In the genomic region with DNA sequence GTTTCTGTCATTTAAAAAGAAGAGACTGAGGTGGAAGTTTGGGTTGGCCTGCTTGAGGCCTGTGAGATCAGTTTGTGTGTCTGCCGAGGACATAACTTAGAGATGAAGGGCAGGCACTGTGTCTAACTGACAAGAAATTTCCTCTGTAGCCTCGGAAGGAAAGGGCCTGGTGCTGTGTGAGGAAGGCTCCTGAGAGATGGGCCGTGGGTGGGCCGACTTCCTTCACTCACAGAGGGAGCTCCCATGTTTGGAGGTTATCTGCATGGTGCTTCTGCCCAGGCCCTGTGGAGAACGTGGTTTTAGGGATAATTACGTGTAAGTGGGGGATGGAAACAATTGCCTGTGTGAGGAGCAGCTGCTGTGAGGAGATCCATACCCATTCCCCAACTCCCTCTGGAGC, we compare ENCODE assay signal across 25 mouse cellular contexts. TPM values are rescaled to one million over a fixed set of nuclear protein-coding genes. Genes with fewer than 3 reads are reported as not detected.
A peak's percentile ranks its signal among the peaks of the same experiment; 100 is the strongest.
DNase-seq lines count a peak whose midpoint lies in the region; ATAC-seq and TF ChIP-seq lines count a peak whose summit lies in the region.
"Had no signal": no experiment of that assay in that cellular context is flagged by ENCODE, and none has a peak within 500 bp of the region (broad histone marks: within the 10 kb centered on the region; RNA-seq: fewer than 3 reads in every experiment).

No protein-coding gene starts in this region.

- H3K27ac ChIP-seq in heart, postnatal 0 days (ENCODE audit: low read depth) = 0 out of 2 replicates have a peak overlapping the region, but pooled peaks have one; percentile 6
- peak overlapping the region; percentile 59; the same call in 1 of the 2 replicates for H3K27ac ChIP-seq in kidney, embryonic 16.5 days (ENCODE audit: low read length)
- peak overlapping the region; percentile 9; the same call in 1 of the 2 replicates for H3K27ac ChIP-seq in stomach, embryonic 15.5 days
- no peak overlapping the region for H3K27ac ChIP-seq in stomach, postnatal 0 days (replicated peaks)
- H3K27ac ChIP-seq in stomach, embryonic 16.5 days (ENCODE audit: low read length) = 0 out of 2 replicates have a peak overlapping the region, but pooled peaks have one; percentile 10
- H3K27ac ChIP-seq: embryonic facial prominence, embryonic 10.5 days; embryonic facial prominence, embryonic 15.5 days; forebrain, embryonic 12.5 days; heart, embryonic 13.5 days; limb, embryonic 12.5 days; midbrain, embryonic 15.5 days had no signal

- H3K9me3 ChIP-seq in heart, postnatal 0 days (replicated peaks; ENCODE audit: control insufficient read depth, low read length) = no peaks in the 10 kb centered on the region
- H3K9me3 ChIP-seq in kidney, embryonic 16.5 days (ENCODE audit: low read length) = no peaks in the 10 kb centered on the region
- H3K9me3 ChIP-seq in stomach, embryonic 15.5 days = no peaks in the 10 kb centered on the region
- H3K9me3 ChIP-seq in stomach, postnatal 0 days (ENCODE audit: control insufficient read depth, low read length) = no peaks in the 10 kb centered on the region
- H3K9me3 ChIP-seq in stomach, embryonic 16.5 days (replicated peaks; ENCODE audit: control insufficient read depth, low read length) = no peaks in the 10 kb centered on the region
- H3K9me3 ChIP-seq: embryonic facial prominence, embryonic 10.5 days; embryonic facial prominence, embryonic 15.5 days; forebrain, embryonic 12.5 days; heart, embryonic 13.5 days; limb, embryonic 12.5 days; midbrain, embryonic 15.5 days had no signal

- 55% methylated on average over 6 of the region's 6 CpGs for WGBS in heart, postnatal 0 days
- WGBS in kidney, embryonic 16.5 days = 43% methylated on average over 6 of the region's 6 CpGs
- WGBS in stomach, embryonic 15.5 days = 36% methylated on average over 6 of the region's 6 CpGs
- 57% methylated on average over 6 of the region's 6 CpGs for WGBS in stomach, postnatal 0 days
- 50% methylated on average over 6 of the region's 6 CpGs for WGBS in stomach, embryonic 16.5 days

- no peak overlapping the region for H3K9ac ChIP-seq in heart, postnatal 0 days (replicated peaks; ENCODE audit: low read depth, low read length)
- H3K9ac ChIP-seq in kidney, embryonic 16.5 days (replicated peaks; ENCODE audit: low read length) = no peak overlapping the region
- H3K9ac ChIP-seq in stomach, embryonic 15.5 days = no peak overlapping the region
- no peak overlapping the region for H3K9ac ChIP-seq in stomach, postnatal 0 days (ENCODE audit: low read length)
- H3K9ac ChIP-seq in stomach, embryonic 16.5 days (ENCODE audit: low read length) = no peak overlapping the region
- H3K9ac ChIP-seq: embryonic facial prominence, embryonic 15.5 days; forebrain, embryonic 12.5 days; forebrain, postnatal 0 days; heart, embryonic 13.5 days; limb, embryonic 12.5 days; midbrain, embryonic 15.5 days had no signal

- no peak overlapping the region for H3K4me3 ChIP-seq in heart, postnatal 0 days (ENCODE audit: low read depth, low read length)
- no peak overlapping the region for H3K4me3 ChIP-seq in kidney, embryonic 16.5 days (ENCODE audit: low read length)
- no peak overlapping the region for H3K4me3 ChIP-seq in stomach, embryonic 15.5 days (replicated peaks)
- no peak overlapping the region for H3K4me3 ChIP-seq in stomach, postnatal 0 days (ENCODE audit: low read depth, low read length)
- H3K4me3 ChIP-seq in stomach, embryonic 16.5 days (replicated peaks; ENCODE audit: low read length) = no peak overlapping the region
- H3K4me3 ChIP-seq: embryonic facial prominence, embryonic 10.5 days; embryonic facial prominence, embryonic 15.5 days; forebrain, embryonic 12.5 days; heart, embryonic 13.5 days; limb, embryonic 12.5 days; midbrain, embryonic 15.5 days had no signal

- H3K4me1 ChIP-seq in heart, postnatal 0 days (ENCODE audit: control insufficient read depth, insufficient read depth) = peaks cover 25% of the 10 kb centered on the region
- peaks cover 61% of the 10 kb centered on the region for H3K4me1 ChIP-seq in kidney, embryonic 16.5 days (ENCODE audit: insufficient read depth, low read length)
- peaks cover 29% of the 10 kb centered on the region for H3K4me1 ChIP-seq in stomach, embryonic 15.5 days
- no peaks in the 10 kb centered on the region; the same call in 1 of the 2 replicates for H3K4me1 ChIP-seq in stomach, postnatal 0 days (replicated peaks; ENCODE audit: control insufficient read depth, insufficient read depth)
- H3K4me1 ChIP-seq in stomach, embryonic 16.5 days (ENCODE audit: control insufficient read depth, insufficient read depth, low read length) = peaks cover 23% of the 10 kb centered on the region; the same call in 1 of the 2 replicates

- no peak for TF ChIP-seq EP300 in heart, postnatal 0 days (IDR thresholded peaks at IDR 0.05; ENCODE audit: low read depth)
- TF ChIP-seq EP300 in stomach, postnatal 0 days (optimal IDR thresholded peaks at IDR 0.05) = no peak

- no peaks in the 10 kb centered on the region; the same call in 1 of the 2 replicates for H3K36me3 ChIP-seq in heart, postnatal 0 days (replicated peaks; ENCODE audit: control insufficient read depth, insufficient read depth, low read length)
- no peaks in the 10 kb centered on the region for H3K36me3 ChIP-seq in kidney, embryonic 16.5 days (ENCODE audit: insufficient read depth, low read length)
- H3K36me3 ChIP-seq in stomach, embryonic 15.5 days = no peaks in the 10 kb centered on the region
- H3K36me3 ChIP-seq in stomach, postnatal 0 days (ENCODE audit: control insufficient read depth, insufficient read depth, low read length) = no peaks in the 10 kb centered on the region
- no peaks in the 10 kb centered on the region for H3K36me3 ChIP-seq in stomach, embryonic 16.5 days (ENCODE audit: control insufficient read depth, insufficient read depth, low read length)
- H3K36me3 ChIP-seq: embryonic facial prominence, embryonic 15.5 days; forebrain, embryonic 12.5 days; heart, embryonic 13.5 days; midbrain, embryonic 15.5 days had no signal

- TF ChIP-seq CTCF in heart, postnatal 0 days (IDR thresholded peaks at IDR 0.05; ENCODE audit: low read depth) = no peak
- TF ChIP-seq CTCF in stomach, postnatal 0 days (IDR thresholded peaks at IDR 0.05; ENCODE audit: low read depth) = no peak

- H3K27me3 ChIP-seq in heart, postnatal 0 days (ENCODE audit: control insufficient read depth, insufficient read depth, low read length) = no peaks in the 10 kb centered on the region
- no peaks in the 10 kb centered on the region for H3K27me3 ChIP-seq in kidney, embryonic 16.5 days (ENCODE audit: insufficient read depth, low read length)
- H3K27me3 ChIP-seq in stomach, embryonic 15.5 days (replicated peaks) = no peaks in the 10 kb centered on the region
- H3K27me3 ChIP-seq in stomach, postnatal 0 days (ENCODE audit: control insufficient read depth, insufficient read depth, low read length) = no peaks in the 10 kb centered on the region
- no peaks in the 10 kb centered on the region for H3K27me3 ChIP-seq in stomach, embryonic 16.5 days (ENCODE audit: control insufficient read depth, insufficient read depth, low read length)
- H3K27me3 ChIP-seq: embryonic facial prominence, embryonic 15.5 days; forebrain, embryonic 12.5 days; heart, embryonic 13.5 days; limb, embryonic 12.5 days; midbrain, embryonic 15.5 days had no signal

- no peak overlapping the region for H3K4me2 ChIP-seq in heart, postnatal 0 days (ENCODE audit: low read depth, low read length)
- H3K4me2 ChIP-seq in kidney, embryonic 16.5 days (replicated peaks; ENCODE audit: low read depth, low read length) = no peak overlapping the region
- H3K4me2 ChIP-seq in stomach, embryonic 15.5 days = no peak overlapping the region
- no peak overlapping the region for H3K4me2 ChIP-seq in stomach, postnatal 0 days (replicated peaks; ENCODE audit: low read depth)
- H3K4me2 ChIP-seq in stomach, embryonic 16.5 days (ENCODE audit: low read depth, low read length) = no peak overlapping the region
- H3K4me2 ChIP-seq: embryonic facial prominence, embryonic 15.5 days; forebrain, embryonic 12.5 days; heart, embryonic 13.5 days; limb, embryonic 12.5 days; liver, embryonic 11.5 days; midbrain, embryonic 15.5 days had no signal

- ATAC-seq in heart, postnatal 0 days (ENCODE audit: insufficient read depth, low read depth) = no peak
- ATAC-seq in kidney, embryonic 16.5 days (ENCODE audit: low FRiP score, low TSS enrichment) = no peak
- no peak for ATAC-seq in stomach, embryonic 15.5 days (ENCODE audit: insufficient read depth, low FRiP score, low read depth)
- ATAC-seq in stomach, postnatal 0 days (ENCODE audit: low FRiP score, low TSS enrichment) = no peak
- no peak for ATAC-seq in stomach, embryonic 16.5 days (ENCODE audit: insufficient read depth, low FRiP score)
- ATAC-seq: forebrain, postnatal 0 days; hindbrain, embryonic 16.5 days; midbrain, embryonic 15.5 days had no signal

- no peak for DNase-seq in heart, postnatal 0 days (ENCODE audit: low spot score)
- DNase-seq in heart, adult 8-10 months (ENCODE audit: low spot score) = no peak
- no peak for DNase-seq in kidney, adult 9 months
- DNase-seq in stomach, postnatal 0 days (ENCODE audit: low spot score) = no peak
- DNase-seq in thymus, postnatal 4 days = no peak
- DNase-seq: B cell, adult 2 months; cerebellum, adult 8-10 months; cerebellum, postnatal 25 days; forebrain, postnatal 0 days; gastrocnemius, postnatal 10 days; heart, postnatal 14 days; layer of hippocampus, adult 9-11 months; lung, postnatal 4 days; right cerebral cortex, postnatal 25 days had no signal

RNA-seq across cellular contexts. Expression of a gene that starts 10.6 kb away (rescaled TPM):
- total RNA-seq in heart, postnatal 0 days (2014; rRNA removed; ENCODE audit: low replicate concordance) = 6.0 and 11.5 TPM in 2 replicates
- polyA plus RNA-seq in heart, postnatal 0 days (2015; fragmentation: Nextera tagmentation; extraction: Ambion mirVana) = 1.2 and 1.3 TPM in 2 replicates
- 10 to 100 TPM; 22.7 to 33.0 (median 28.0) TPM for total RNA-seq in heart, adult 8-10 months (2022)
- 3.7 and 4.4 TPM in 2 replicates for polyA plus RNA-seq in kidney, embryonic 16.5 days (2015; fragmentation: Nextera tagmentation; extraction: Ambion mirVana)
- 4.1 and 4.9 TPM in 2 replicates for polyA plus RNA-seq in stomach, embryonic 15.5 days (2015; fragmentation: Nextera tagmentation; extraction: Ambion mirVana)
- 1.4 and 1.9 TPM in 2 replicates for polyA plus RNA-seq in stomach, postnatal 0 days (2015; fragmentation: Nextera tagmentation; extraction: Ambion mirVana)
- polyA plus RNA-seq in stomach, embryonic 16.5 days (2015; fragmentation: Nextera tagmentation; extraction: Ambion mirVana) = 2.8 and 3.9 TPM in 2 replicates
